Comparison of ENCODE assay signal across 8 mouse cellular contexts in the genomic region with DNA sequence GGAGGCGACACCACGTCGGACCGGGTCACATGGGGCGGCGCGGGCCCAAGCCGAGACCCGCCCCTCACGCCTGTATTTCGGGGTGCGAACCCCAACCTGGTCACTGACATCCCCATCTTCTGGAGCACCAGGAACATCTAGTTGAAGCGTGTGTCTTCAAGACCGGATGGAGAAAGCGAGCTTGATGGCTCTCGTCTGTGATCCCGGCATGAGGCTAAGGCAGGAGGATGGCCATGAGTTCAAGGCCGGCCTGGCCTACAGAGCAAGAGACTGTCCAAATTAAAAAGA. TPM values are rescaled to one million over a fixed set of nuclear protein-coding genes. Genes with fewer than 3 reads are reported as not detected.
DNase-seq lines count a peak whose midpoint lies in the region; ATAC-seq lines count a peak whose summit lies in the region.

No protein-coding gene starts in this region.

- H3K4me3 ChIP-seq in lung, embryonic 16.5 days (ENCODE audit: low read length), result peak overlapping the region; percentile 91
- H3K4me3 ChIP-seq in forebrain, embryonic 12.5 days (replicated peaks), result peak overlapping the region; percentile 81
- peak overlapping the region; percentile 95 for H3K4me3 ChIP-seq in liver, embryonic 15.5 days (replicated peaks)

- peak overlapping the region; percentile 99 for H3K9ac ChIP-seq in lung, embryonic 16.5 days (ENCODE audit: low read length)
- peak overlapping the region; percentile 96 for H3K9ac ChIP-seq in forebrain, embryonic 12.5 days
- peak overlapping the region; percentile 100 for H3K9ac ChIP-seq in liver, embryonic 15.5 days

- peaks cover 27% of the 10 kb centered on the region for H3K4me1 ChIP-seq in lung, embryonic 16.5 days (replicated peaks; ENCODE audit: control insufficient read depth, insufficient read depth, low read length)
- H3K4me1 ChIP-seq in forebrain, embryonic 12.5 days, result peaks cover 32% of the 10 kb centered on the region
- peaks cover 41% of the 10 kb centered on the region for H3K4me1 ChIP-seq in liver, embryonic 15.5 days (replicated peaks)

- WGBS in lung, embryonic 16.5 days, result 14% methylated on average over 18 of the region's 18 CpGs
- 17% methylated on average over 18 of the region's 18 CpGs for WGBS in forebrain, embryonic 12.5 days
- 16% methylated on average over 18 of the region's 18 CpGs for WGBS in liver, embryonic 15.5 days (ENCODE audit: insufficient replicate concordance)

- H3K27ac ChIP-seq in lung, embryonic 16.5 days (ENCODE audit: low read length), result peak overlapping the region; percentile 94
- peak overlapping the region; percentile 93 for H3K27ac ChIP-seq in forebrain, embryonic 12.5 days
- peak overlapping the region; percentile 95 for H3K27ac ChIP-seq in liver, embryonic 15.5 days (replicated peaks)

- H3K4me2 ChIP-seq in lung, embryonic 16.5 days (ENCODE audit: low read depth, low read length), result peak overlapping the region; percentile 57
- H3K4me2 ChIP-seq in forebrain, embryonic 12.5 days, result peak overlapping the region; percentile 79
- H3K4me2 ChIP-seq in liver, embryonic 15.5 days, result peak overlapping the region; percentile 83

- no peaks in the 10 kb centered on the region for H3K36me3 ChIP-seq in lung, embryonic 16.5 days (ENCODE audit: control insufficient read depth, insufficient read depth, low read length)
- H3K36me3 ChIP-seq in forebrain, embryonic 12.5 days (replicated peaks), result no peaks in the 10 kb centered on the region
- H3K36me3 ChIP-seq in liver, embryonic 15.5 days (replicated peaks), result no peaks in the 10 kb centered on the region
- H3K36me3 ChIP-seq in splenic B cell, adult 2 months (ENCODE audit: control insufficient read depth, insufficient read depth, low read length, poor library complexity, severe bottlenecking), result no peaks in the 10 kb centered on the region

- H3K27me3 ChIP-seq in lung, embryonic 16.5 days (ENCODE audit: control insufficient read depth, insufficient read depth, low read depth, low read length), result no peaks in the 10 kb centered on the region
- peaks cover 5% of the 10 kb centered on the region; the same call in 1 of the 2 replicates for H3K27me3 ChIP-seq in forebrain, embryonic 12.5 days
- no peaks in the 10 kb centered on the region for H3K27me3 ChIP-seq in liver, embryonic 15.5 days
- H3K27me3 ChIP-seq in splenic B cell, adult 2 months (ENCODE audit: control insufficient read depth, insufficient read depth, low read length, poor library complexity, severe bottlenecking), result no peaks in the 10 kb centered on the region

- peak; percentile 55 for DNase-seq in adrenal gland, adult 8-10 months
- no peak for DNase-seq in adrenal gland, adult 2 months
- no peak for DNase-seq in lung, adult 18-20 months
- DNase-seq in splenic B cell, adult 2 months (ENCODE audit: low read depth, low spot score), result peak; percentile 73
- DNase-seq in thymus, adult 18-20 months, result no peak

- peak; percentile 2; the same call in 1 of the 2 replicates for ATAC-seq in lung, embryonic 16.5 days (ENCODE audit: low read depth)
- ATAC-seq in forebrain, embryonic 12.5 days (ENCODE audit: low FRiP score), result no peak
- ATAC-seq in liver, embryonic 15.5 days (ENCODE audit: insufficient read depth), result no peak

- H3K9me3 ChIP-seq in lung, embryonic 16.5 days (ENCODE audit: control insufficient read depth, low read length), result no peaks in the 10 kb centered on the region
- no peaks in the 10 kb centered on the region for H3K9me3 ChIP-seq in forebrain, embryonic 12.5 days
- no peaks in the 10 kb centered on the region for H3K9me3 ChIP-seq in liver, embryonic 15.5 days (replicated peaks)

RNA-seq across cellular contexts. Expression of gene Fbxw4, which starts 0.3 kb away (rescaled TPM):
- total RNA-seq in adrenal gland, adult 8-10 months (2022), result 10 to 100 TPM; 25.6 to 36.1 (median 30.8) TPM
- total RNA-seq in adrenal gland, adult 2 months (2021), result 10 to 100 TPM; 30.0 to 34.4 TPM
- 145 and 199 TPM in 2 replicates for polyA plus RNA-seq in adrenal gland, adult 2 months (2012; rRNA removed)
- 4.3 and 5.4 TPM in 2 replicates for polyA plus RNA-seq in lung, embryonic 16.5 days (2015; fragmentation: Nextera tagmentation; extraction: Ambion mirVana)
- 4.6 and 4.7 TPM in 2 replicates for polyA plus RNA-seq in forebrain, embryonic 12.5 days (2016; fragmentation: Nextera tagmentation; extraction: Ambion mirVana)
- polyA plus RNA-seq in liver, embryonic 15.5 days (2015; fragmentation: Nextera tagmentation; extraction: Ambion mirVana), result 2.4 and 3.5 TPM in 2 replicates

Comparison
In these comparisons a context has a peak if more than half of its experiments do, and no peak if none do; other contexts are left out.
1. DNase-seq: peak in adrenal gland, adult 8-10 months (single experiment) and splenic B cell, adult 2 months (single experiment); none in adrenal gland, adult 2 months (single experiment), lung, adult 18-20 months (0 of 2) and thymus, adult 18-20 months (0 of 2).
2. RNA of gene Fbxw4, which starts 0.3 kb away (polyA plus RNA-seq): 145 to 199 TPM in adrenal gland, adult 2 months; 4.6 to 4.7 TPM in forebrain, embryonic 12.5 days, 4.3 to 5.4 TPM in lung, embryonic 16.5 days and 2.4 to 3.5 TPM in liver, embryonic 15.5 days; every median in the first group is over 10 times any median in the second.
3. Peak in every context shown above with its lines, with median percentiles within 50 percentile points of each other: H3K27ac ChIP-seq, H3K4me2 ChIP-seq, H3K4me3 ChIP-seq and H3K9ac ChIP-seq.